Mouse (Mus musculus) cerebellum, adult 2 months (tissue): ENCODE measurements at regions not wholly inside any gene's neighbourhood (a gene's known extent, or its start where the extent isn't known, plus 50 kb on each side); places are given as distances from the start of the nearest gene placed in this dataset.

ENCODE experiments used
- CTCF ChIP-seq: fragments of 200-500 bp; IDR thresholded peaks from 2 replicates; pipeline ENCODE4 v1.5.1; 2011; ENCODE audit warnings: low read depth, mild to moderate bottlenecking, control low read depth, low read length, moderate library complexity, borderline replicate concordance; ENCODE audit not compliant: insufficient read depth
- POLR2A ChIP-seq: fragments of 200-500 bp; IDR thresholded peaks from 2 replicates; pipeline ENCODE4 v1.6.1; 2011; ENCODE audit warnings: low read length, control low read depth, borderline replicate concordance; ENCODE audit not compliant: insufficient read depth

GRCm38 (mm10) chr8:10898562-10899527 is 109.4 kb downstream of the Irs2 start:
- TF ChIP-seq CTCF (no peak), POLR2A (no peak)
